Mouse (Mus musculus) adrenal gland, postnatal 4 days (tissue): ENCODE measurements around the gene Kat6b. TPM values are rescaled to one million over a fixed set of nuclear protein-coding genes. Genes with fewer than 3 reads are reported as not detected.

ENCODE experiments used
- DNase-seq, 2 experiments: peaks; one replicate each; pipeline ENCODE4 v3.0.0; 2021 to 2022; ENCODE audit warnings: low spot score in 2 of 2, mixed read lengths in 2 of 2
- total RNA-seq, 2 experiments: library from RNA; stranded (reverse); gene quantifications; 2 replicates each; pipeline ENCODE4 v1.2.3; 2021

Kat6b gene
- total RNA-seq, 2 experiments from 2014 or later: 61.2 to 69.5 TPM

GRCm38 (mm10) chr14:21558440-21559131 is 77.4 kb downstream of the Kat6b start:
- no peak for DNase-seq

GRCm38 (mm10) chr14:21559447-21559846 is 78.2 kb downstream of the Kat6b start:
- no peak for DNase-seq

GRCm38 (mm10) chr14:21560481-21561209 is 79.4 kb downstream of the Kat6b start:
- no peak for DNase-seq

GRCm38 (mm10) chr14:21561396-21562065 is 80.3 kb downstream of the Kat6b start:
- no peak for DNase-seq

- DNase-seq: no peak
Observed at GRCm38 (mm10) chr14:21563584-21564118, 82.4 kb downstream of the Kat6b start.

GRCm38 (mm10) chr14:21565541-21566353 is 84.5 kb downstream of the Kat6b start:
- DNase-seq: no peak

GRCm38 (mm10) chr14:21567293-21567984 is 86.2 kb downstream of the Kat6b start:
- DNase-seq: no peak

- no peak for DNase-seq
Observed at GRCm38 (mm10) chr14:21568821-21569220, 87.6 kb downstream of the Kat6b start.

GRCm38 (mm10) chr14:21574686-21575309 is 93.6 kb downstream of the Kat6b start:
- no peak for DNase-seq

- no peak for DNase-seq
Observed at GRCm38 (mm10) chr14:21576867-21577266, 95.6 kb downstream of the Kat6b start.

- no peak for DNase-seq
Observed at GRCm38 (mm10) chr14:21581198-21581597, 100.0 kb downstream of the Kat6b start.

GRCm38 (mm10) chr14:21582301-21582700 is 101.1 kb downstream of the Kat6b start:
- DNase-seq: no peak

GRCm38 (mm10) chr14:21583051-21583450 is 101.8 kb downstream of the Kat6b start:
- no peak for DNase-seq

- no peak for DNase-seq
Observed at GRCm38 (mm10) chr14:21583868-21584267, 102.6 kb downstream of the Kat6b start.

- no peak for DNase-seq
Observed at GRCm38 (mm10) chr14:21584468-21585135, 103.4 kb downstream of the Kat6b start.

GRCm38 (mm10) chr14:21585491-21586251 is 104.4 kb downstream of the Kat6b start:
- no peak for DNase-seq

GRCm38 (mm10) chr14:21586481-21587118 is 105.4 kb downstream of the Kat6b start:
- DNase-seq: no peak

GRCm38 (mm10) chr14:21587931-21588330 is 106.7 kb downstream of the Kat6b start:
- DNase-seq: no peak
